Mouse (Mus musculus): ENCODE results near the gene Tmem268. TPM values are rescaled to one million over a fixed set of nuclear protein-coding genes. Genes with fewer than 3 reads are reported as not detected.

Tmem268 gene
- polyA plus RNA-seq, 1 experiment from 2014 or later: 8.2 TPM

GRCm38 (mm10) chr4:63608391-63608790, 49.8 kb downstream of the Tmem268 start:
- Histone ChIP-seq H3K27ac (no peak overlapping the region), H3K36me3 (no peaks in the 10 kb centered on the region), H3K9me3 (no peaks in the 10 kb centered on the region), H3K27me3 (no peaks in the 10 kb centered on the region), H3K4me1 (no peaks in the 10 kb centered on the region), H3K9ac (no peak overlapping the region), H3K4me2 (replicated peaks) (no peak overlapping the region), H3K4me3 (no peak overlapping the region)
- ATAC-seq (ENCODE audit: low FRiP score, low read depth): no peak
- WGBS: 82% methylated on average over 7 of the region's 7 CpGs

DNA sequence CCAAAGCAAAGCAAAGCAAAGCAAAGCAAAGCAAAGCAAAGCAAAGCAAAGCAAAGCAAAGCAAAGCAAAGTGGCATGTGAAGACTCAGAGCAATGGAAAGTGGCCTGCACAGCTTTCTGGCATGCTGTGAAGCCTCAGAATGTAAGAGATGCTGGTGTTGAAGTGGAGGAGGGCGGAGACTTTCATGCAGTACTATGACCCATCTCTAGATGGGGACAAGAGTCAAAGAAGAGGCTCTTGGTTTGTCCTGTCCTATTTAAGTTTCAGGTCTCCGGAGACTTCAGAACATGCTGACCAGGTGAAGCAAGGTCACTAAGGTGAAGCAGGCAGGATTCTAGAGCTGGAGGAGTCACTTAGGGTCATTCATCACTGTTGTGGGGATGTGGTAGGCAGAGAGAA, 63.3 kb downstream of the Tmem268 start:
- H3K27me3 ChIP-seq: no peaks in the 10 kb centered on the region

DNA sequence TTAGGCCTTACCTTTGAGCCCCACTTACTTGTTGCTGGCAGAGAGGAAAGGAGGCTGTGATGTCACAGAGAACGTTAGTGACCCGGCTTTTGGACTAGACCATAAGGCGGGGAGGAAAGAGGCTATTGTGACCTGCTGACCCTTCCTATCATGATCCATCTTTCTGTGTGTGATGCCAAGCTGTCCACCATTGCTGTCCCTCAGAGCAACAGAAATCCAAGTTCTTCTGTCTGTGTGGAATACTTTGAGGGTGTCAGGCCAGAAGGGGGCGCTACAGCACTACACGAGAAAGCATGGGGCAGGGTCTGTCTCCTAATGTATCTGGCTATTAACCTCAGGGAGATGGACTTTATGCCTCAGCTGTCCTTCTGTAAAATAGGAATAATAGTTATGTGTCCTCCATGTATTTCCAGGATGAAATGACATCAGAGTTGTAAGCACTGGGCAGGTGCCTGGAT, 63.8 kb downstream of the Tmem268 start, which contains the start of gene Tex48:
Gene Tex48, minus strand, starts transcription at position 51 of the 458 bp plus-strand sequence.
- Histone ChIP-seq H3K27ac (no peak within 1 kb of the TSS), H3K9ac (no peak within 1 kb of the TSS), H3K36me3 (no peaks in the 10 kb centered on the region), H3K4me2 (replicated peaks) (no peak within 1 kb of the TSS), H3K27me3 (no peaks in the 10 kb centered on the region), H3K4me3 (no peak within 1 kb of the TSS), H3K4me1 (no peaks in the 10 kb centered on the region), H3K9me3 (no peaks in the 10 kb centered on the region)
- ATAC-seq (ENCODE audit: low FRiP score, low read depth): no peak
- 57% methylated on average over 5 of the region's 5 CpGs for WGBS

More for the DNA sequence above, 63.3 kb downstream of the Tmem268 start:
- Histone ChIP-seq H3K9ac (no peak overlapping the region), H3K9me3 (no peaks in the 10 kb centered on the region), H3K36me3 (no peaks in the 10 kb centered on the region), H3K4me2 (replicated peaks) (no peak overlapping the region), H3K4me3 (no peak overlapping the region), H3K27ac (no peak overlapping the region), H3K4me1 (no peaks in the 10 kb centered on the region)
- WGBS: 73% methylated on average over 2 of the region's 2 CpGs
- no peak for ATAC-seq (ENCODE audit: low FRiP score, low read depth)

- Histone ChIP-seq H3K4me2 (replicated peaks) (no peak overlapping the region), H3K9ac (no peak overlapping the region), H3K9me3 (no peaks in the 10 kb centered on the region), H3K27me3 (no peaks in the 10 kb centered on the region), H3K4me3 (no peak overlapping the region), H3K4me1 (no peaks in the 10 kb centered on the region), H3K27ac (no peak overlapping the region), H3K36me3 (no peaks in the 10 kb centered on the region)
- no peak for ATAC-seq (ENCODE audit: low FRiP score, low read depth)
- WGBS: 34% methylated on average over 3 of the region's 3 CpGs
Observed at GRCm38 (mm10) chr4:63625563-63626080, 67.0 kb downstream of the Tmem268 start.

GRCm38 (mm10) chr4:63627111-63627510, 68.5 kb downstream of the Tmem268 start:
- no peak overlapping the region for H3K27ac ChIP-seq
- H3K4me1 ChIP-seq: no peaks in the 10 kb centered on the region
- H3K4me2 ChIP-seq (replicated peaks): no peak overlapping the region
- no peaks in the 10 kb centered on the region for H3K9me3 ChIP-seq
- no peak overlapping the region for H3K4me3 ChIP-seq
- 71% methylated on average over 8 of the region's 8 CpGs for WGBS
- no peaks in the 10 kb centered on the region for H3K36me3 ChIP-seq
- ATAC-seq (ENCODE audit: low FRiP score, low read depth): no peak
- H3K9ac ChIP-seq: no peak overlapping the region
- H3K27me3 ChIP-seq: no peaks in the 10 kb centered on the region

DNA sequence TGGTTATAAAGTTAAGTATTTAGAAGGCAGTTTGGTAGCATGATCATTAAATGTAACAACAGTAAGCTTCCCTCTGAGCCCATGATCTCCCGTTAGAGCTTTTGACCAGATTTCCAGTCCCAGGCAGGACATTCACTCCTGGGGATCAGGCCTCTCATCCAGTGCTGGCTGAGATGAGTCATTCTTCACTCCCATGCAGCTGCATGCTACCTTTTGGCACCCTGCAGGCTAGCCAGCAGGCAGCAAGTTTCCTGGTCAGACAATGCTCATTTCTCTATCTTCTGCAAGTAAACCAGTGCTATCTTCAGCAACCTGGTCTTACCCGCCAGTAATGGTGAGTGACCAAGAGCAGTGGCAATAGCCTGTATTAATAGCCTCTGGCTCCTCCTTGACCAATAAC, 74.6 kb downstream of the Tmem268 start:
- H3K4me3 ChIP-seq: no peak overlapping the region
- 76% methylated on average over 2 of the region's 2 CpGs for WGBS
- H3K9me3 ChIP-seq: no peaks in the 10 kb centered on the region
- no peak for ATAC-seq (ENCODE audit: low FRiP score, low read depth)
- no peak overlapping the region for H3K27ac ChIP-seq
- no peaks in the 10 kb centered on the region for H3K36me3 ChIP-seq
- no peak overlapping the region for H3K9ac ChIP-seq
- no peaks in the 10 kb centered on the region for H3K4me1 ChIP-seq
- no peak overlapping the region for H3K4me2 ChIP-seq (replicated peaks)
- no peaks in the 10 kb centered on the region for H3K27me3 ChIP-seq

Other genes with a start within 250 kb of the Tmem268 start
- gene Orm1, start 214.2 kb upstream of the Tmem268 start, polyA plus RNA-seq (2015; fragmentation: Nextera tagmentation; extraction: Ambion mirVana): not detected in 2 replicates
- gene Orm3, start 202.6 kb upstream of the Tmem268 start, polyA plus RNA-seq (2015; fragmentation: Nextera tagmentation; extraction: Ambion mirVana): not detected in 2 replicates
- not detected in 2 replicates for gene Orm2, start 196.3 kb upstream of the Tmem268 start, polyA plus RNA-seq (2015; fragmentation: Nextera tagmentation; extraction: Ambion mirVana)
- 8.5 and 8.6 TPM in 2 replicates for gene Akna, start 155.4 kb upstream of the Tmem268 start, polyA plus RNA-seq (2015; fragmentation: Nextera tagmentation; extraction: Ambion mirVana)
- 8.1 and 10.4 TPM in 2 replicates for gene Whrn, start 62.8 kb upstream of the Tmem268 start, polyA plus RNA-seq (2015; fragmentation: Nextera tagmentation; extraction: Ambion mirVana)
- 317 and 318 TPM in 2 replicates for gene Atp6v1g1, start 14.0 kb upstream of the Tmem268 start, polyA plus RNA-seq (2015; fragmentation: Nextera tagmentation; extraction: Ambion mirVana)
- gene Gm11213, start 46.5 kb downstream of the Tmem268 start, polyA plus RNA-seq (2015; fragmentation: Nextera tagmentation; extraction: Ambion mirVana): not detected in 2 replicates
- gene Tex48, start 63.6 kb downstream of the Tmem268 start, polyA plus RNA-seq (2015; fragmentation: Nextera tagmentation; extraction: Ambion mirVana): not detected in 2 replicates
- gene Gm11214, start 104.6 kb downstream of the Tmem268 start, polyA plus RNA-seq (2015; fragmentation: Nextera tagmentation; extraction: Ambion mirVana): not detected in 2 replicates
- 0.08 and 0.15 TPM in 2 replicates for gene Tnfsf15, start 186.3 kb downstream of the Tmem268 start, polyA plus RNA-seq (2015; fragmentation: Nextera tagmentation; extraction: Ambion mirVana)

Data from limb, embryonic 13.5 days (tissue).